Mouse (Mus musculus) lung, adult 2 months (tissue): ENCODE data around the gene Nde1.

Experiments
- CTCF ChIP-seq: fragments of 200-500 bp; IDR thresholded peaks from 2 replicates; pipeline ENCODE4 v1.5.1; 2011; ENCODE audit warnings: mild to moderate bottlenecking, low read length, control low read depth; ENCODE audit not compliant: insufficient read depth
- POLR2A ChIP-seq: fragments of 200-500 bp; IDR thresholded peaks from 2 replicates; pipeline ENCODE4 v1.6.1; 2011; ENCODE audit warnings: low read depth, mild to moderate bottlenecking, control low read depth, low read length, borderline replicate concordance; ENCODE audit errors: extremely low read depth

GRCm38 (mm10) chr16:14198798-14199197, 35.7 kb downstream of the Nde1 start:
- TF ChIP-seq CTCF (no peak), POLR2A (no peak)
